Mouse (Mus musculus) heart, adult 8-10 months (tissue): ENCODE results near the gene Dazap1. TPM values are rescaled to one million over a fixed set of nuclear protein-coding genes. Genes with fewer than 3 reads are reported as not detected.
A peak's percentile ranks its signal among the peaks of the same experiment; 100 is the strongest.
"Not testable (repeated sequence)": the region's sequence is repeated elsewhere in the genome, so short reads cannot be mapped to it uniquely, and the experiment has no call there.

Experiments
- DNase-seq: peaks from one replicate; pipeline ENCODE4 v3.0.0; 2022; ENCODE audit warnings: low spot score
- total RNA-seq, 4 experiments: library from RNA; stranded (reverse); gene quantifications; 2 replicates each; pipeline ENCODE4 v1.2.4; 2022

The Dazap1 gene
- 10 to 100 TPM; 49.2 to 62.8 (median 56.5) TPM for total RNA-seq

DNA sequence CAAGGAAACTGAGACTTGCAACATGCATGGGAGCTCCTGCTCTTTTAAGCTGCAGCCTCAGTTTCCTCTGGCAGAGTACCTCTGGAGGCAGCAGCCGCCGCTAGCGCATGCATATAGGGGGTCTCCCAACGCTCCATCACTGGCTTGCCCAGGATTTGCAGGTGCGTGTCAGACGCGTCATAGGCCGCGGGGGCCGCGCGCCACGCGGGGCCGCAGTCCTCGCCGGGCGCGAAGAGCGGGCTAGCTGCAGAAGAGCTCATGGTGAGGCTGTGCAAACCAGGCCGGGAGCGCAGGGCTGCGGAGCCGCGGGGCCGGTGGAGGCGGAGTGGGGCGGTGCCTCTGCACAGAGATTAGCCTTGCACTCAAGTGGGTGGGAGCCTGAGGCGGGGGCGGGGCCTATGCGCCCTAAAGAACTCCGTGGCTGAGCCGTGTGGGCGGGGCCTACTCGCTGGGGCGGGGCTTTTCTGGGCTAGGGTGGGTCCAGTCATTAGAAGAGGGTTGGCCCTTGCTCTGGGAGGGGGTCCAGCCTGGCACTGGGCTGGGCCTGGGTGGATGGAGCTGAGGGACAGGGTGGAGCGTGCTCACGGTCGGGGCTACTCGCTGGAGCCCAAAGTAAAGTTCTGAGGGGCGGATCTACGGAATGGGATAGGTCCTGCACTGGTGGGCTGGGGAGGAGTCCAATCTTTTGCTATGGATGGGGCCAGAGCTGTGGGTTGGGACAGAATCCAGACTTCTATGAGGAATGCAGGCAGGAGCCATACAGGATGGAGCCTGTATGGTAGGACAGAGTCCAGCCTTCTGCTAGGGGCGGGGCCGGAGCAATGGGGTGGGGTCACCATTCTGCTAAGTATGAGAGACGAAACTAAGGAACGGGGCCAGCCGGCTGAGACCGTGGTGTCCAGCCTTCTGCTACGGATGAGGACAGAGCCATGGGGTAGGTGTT lies at the start of gene Dazap1, which contains the start of gene Gamt:
TSS of gene Dazap1 (plus strand) at position 845 of the 943 bp plus-strand sequence.
TSS of gene Gamt (minus strand) at position 371 of the 943 bp plus-strand sequence.
- peak; percentile 96 for DNase-seq

DNA sequence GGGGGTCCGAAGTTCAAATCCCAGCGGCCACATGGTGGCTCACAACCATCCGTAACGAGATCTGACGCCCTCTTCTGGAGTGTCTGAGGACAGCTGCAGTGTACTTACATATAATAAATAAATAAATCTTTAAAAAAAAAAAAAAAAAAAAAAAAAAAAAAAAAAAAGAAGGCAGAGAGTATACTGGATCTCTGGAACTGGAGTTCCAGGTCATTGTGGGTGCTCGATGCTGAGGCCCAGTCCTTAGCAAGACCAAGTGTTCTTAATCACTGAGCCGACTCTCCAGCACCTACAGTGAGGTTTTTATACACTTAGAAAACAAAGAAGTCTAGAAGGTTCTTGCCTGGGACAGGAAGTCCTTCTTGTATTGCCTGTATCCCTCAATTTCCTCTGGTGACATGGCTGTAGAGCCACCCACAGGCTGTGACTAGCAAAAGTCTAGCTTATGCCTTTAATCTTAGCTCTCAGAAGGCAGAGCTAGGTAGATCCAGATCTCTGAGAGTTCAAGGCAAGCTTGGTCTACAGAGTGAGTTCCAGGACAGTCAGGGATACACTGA lies 49.7 kb upstream of the Dazap1 start:
- not testable (repeated sequence) for DNase-seq

DNA sequence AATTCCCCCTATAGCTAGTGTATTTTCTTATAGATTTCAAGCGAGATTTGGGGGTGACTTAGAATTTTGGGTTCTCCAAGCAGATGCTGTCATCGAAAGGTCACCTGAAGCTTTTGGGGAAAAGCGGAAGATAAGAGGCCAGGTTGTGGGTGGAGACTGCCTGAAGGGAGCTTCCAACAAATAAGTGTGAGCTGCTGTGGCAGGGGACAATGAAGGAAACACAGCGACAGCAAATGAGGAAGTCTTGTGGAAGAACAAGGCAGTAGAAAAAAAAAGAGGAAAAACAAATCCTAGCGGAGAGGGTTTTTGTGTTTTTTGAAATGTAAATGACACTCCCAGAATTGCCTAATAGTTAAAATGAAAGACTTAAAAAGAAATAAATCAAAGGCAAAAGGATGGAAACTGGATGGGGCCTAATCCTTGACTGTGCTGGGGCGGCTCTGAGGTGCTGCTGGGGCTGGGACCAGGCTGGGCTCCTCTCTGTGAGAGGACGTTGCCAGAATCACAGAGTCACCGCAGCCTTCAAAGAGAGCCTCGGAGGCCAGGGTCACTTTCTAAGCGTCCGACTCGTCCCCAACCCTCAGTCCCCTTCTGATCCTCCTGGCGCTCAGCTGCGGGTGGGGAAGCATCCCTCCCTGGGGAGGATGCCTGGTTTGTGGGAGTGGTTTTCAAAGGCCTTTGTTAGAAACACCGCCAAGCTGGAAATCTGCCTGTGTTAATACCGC lies 46.1 kb upstream of the Dazap1 start:
- no peak for DNase-seq

DNA sequence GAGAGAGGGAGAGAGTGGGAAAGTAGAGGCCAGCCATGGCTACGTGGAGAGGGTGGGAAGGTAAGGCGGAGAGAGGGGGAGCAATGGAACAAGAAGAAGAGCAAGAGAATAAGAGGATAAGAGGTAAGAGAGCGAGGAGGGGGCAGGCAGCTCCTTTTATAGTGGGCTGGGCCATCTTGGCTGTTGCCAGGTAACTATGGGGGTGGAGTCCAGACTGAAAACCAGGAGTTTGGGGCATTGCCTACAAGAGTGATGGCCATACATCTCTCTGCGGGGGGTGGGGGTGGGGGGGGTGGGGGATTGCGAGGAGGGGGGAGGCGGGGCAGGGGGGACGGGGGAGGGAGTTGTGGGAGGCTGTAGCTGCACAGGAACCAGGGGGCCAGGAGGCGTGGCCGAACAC lies 40.6 kb upstream of the Dazap1 start:
- no peak for DNase-seq

DNA sequence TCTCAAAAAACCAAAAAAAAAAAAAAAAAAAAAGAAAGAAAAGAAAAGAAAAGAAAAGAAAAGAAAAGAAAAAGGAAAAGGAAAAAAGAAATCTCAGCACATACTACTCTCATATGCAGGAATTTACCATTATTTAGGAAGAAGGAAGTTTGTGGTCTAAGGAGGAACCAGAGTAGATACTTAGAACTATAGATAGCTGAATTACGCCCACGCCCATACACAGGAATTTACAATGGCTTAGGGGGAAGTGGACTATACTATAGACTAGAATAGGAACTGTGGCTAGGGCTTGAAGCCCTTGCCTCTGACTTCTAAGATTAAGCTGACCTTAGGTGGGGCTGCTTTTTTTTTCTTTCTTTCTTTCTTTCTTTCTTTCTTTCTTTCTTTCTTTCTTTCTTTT lies 38.1 kb upstream of the Dazap1 start:
- not testable (repeated sequence) for DNase-seq

DNA sequence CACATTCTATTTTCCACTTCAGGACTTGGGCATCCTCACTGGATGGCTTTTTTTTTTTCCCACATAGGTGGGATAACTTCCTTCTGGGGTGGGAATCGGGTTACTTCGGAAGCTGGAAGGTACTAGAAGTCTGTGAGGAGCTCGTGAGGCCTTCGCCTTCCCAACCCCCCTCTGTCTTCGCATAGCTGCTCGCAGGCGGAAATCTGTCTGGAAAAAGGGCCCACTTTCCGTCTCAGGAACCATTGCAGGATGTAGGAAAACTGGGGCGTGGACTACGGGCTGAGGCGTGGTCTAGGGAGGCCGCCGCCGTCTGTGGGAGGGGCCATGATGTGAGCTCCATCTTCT lies 35.2 kb upstream of the Dazap1 start:
- no peak for DNase-seq

DNA sequence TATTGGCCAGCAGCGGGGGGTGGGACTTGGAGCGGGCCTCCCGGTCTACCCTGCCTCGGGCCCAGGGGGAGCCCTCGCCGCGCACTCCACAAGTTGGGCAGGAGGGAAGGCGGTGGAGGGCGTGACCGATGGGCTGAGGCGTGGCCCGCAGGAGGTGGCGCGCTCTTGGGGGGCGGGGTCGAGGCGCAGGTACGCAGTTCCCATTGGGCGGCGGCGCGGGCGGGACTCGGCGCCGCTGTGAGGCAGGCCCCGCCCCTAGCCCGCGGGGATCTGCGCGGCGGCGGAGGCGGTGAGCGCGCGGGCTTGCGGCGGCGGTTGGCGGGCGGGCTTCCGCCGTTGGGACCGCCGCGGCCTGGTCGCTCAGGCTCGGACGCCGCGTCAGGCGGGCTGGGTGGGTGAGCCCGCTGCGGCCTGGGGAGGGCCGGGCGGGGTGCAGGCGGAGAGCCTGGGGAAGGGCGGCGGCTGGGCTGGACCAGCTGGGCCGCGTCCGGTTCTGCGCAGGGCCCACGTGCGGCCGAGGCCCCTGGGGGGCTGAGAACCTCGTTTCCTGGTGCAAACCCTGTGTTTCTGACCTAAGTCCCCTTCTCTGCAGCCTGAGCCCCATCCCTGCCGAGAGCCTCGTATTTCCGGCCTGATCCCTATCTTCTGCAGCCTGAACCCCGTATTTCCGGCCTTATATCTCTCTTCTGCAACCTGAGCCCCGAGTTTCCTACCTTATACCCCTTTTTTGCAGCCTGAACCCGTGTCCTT lies 34.7 kb upstream of the Dazap1 start, which contains the start of gene Mum1:
TSS of gene Mum1 (plus strand) at position 19 of the 750 bp plus-strand sequence.
- peak; percentile 99 for DNase-seq

DNA sequence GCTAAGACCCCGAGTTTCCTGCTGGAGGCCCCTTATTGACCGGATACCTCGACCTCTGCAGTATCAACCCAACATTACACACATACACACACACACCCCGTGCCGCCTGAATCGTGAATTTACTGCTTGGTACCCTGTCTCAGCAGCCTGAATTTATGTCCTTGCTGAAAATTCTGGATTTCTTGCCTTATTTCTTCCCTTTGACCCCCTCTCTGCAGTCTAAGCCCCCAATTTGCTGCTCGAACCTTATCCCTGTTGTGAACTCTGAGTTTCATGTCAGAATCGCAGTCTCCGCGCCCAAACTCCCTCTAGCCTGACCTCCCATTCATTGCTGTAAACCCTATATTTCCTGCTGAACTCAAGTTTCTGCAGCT lies 34.1 kb upstream of the Dazap1 start:
- no peak for DNase-seq

DNA sequence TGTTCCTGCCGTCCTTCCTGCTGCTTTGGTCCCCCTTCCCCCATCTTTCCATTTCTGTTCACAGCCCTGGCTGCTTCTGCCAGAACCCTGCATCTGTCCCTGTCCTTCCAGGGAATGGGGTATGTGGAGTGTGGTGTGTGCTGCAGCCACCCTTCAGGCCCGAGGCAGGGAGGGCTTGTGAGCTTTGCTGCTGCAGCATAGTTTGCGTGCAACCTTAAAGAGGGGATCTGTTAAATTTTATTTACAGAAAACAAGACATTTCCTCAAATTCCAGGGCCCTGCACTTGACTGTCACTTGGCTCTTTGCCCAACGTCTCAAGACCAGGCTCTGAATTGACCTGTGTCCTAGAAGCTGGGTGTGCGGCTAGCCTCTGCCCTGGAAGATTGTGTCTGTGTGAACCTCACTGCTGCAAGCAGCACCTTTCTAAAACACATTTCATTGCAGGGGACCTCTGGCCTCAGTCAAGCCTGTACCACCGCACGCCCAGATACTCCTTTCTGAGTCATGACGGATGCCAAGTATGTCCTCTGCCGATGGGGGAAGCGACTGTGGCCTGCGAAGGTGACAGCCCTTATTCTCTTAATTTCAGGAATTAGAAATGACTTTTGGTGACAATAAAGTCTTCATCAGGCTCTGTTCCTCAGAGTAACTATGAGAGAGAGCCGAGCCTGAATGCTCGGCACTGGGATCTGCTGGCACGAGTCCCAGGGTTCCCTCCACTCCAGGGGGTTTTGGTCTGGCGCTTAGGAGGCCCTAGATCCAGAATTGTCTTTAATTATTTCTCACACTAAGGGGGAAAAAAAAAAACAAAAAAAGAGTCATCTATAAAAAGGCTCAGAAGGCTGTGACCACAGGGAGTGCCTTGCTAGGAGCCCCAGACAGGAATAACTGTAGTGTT lies 33.2 kb upstream of the Dazap1 start:
- DNase-seq: no peak

DNA sequence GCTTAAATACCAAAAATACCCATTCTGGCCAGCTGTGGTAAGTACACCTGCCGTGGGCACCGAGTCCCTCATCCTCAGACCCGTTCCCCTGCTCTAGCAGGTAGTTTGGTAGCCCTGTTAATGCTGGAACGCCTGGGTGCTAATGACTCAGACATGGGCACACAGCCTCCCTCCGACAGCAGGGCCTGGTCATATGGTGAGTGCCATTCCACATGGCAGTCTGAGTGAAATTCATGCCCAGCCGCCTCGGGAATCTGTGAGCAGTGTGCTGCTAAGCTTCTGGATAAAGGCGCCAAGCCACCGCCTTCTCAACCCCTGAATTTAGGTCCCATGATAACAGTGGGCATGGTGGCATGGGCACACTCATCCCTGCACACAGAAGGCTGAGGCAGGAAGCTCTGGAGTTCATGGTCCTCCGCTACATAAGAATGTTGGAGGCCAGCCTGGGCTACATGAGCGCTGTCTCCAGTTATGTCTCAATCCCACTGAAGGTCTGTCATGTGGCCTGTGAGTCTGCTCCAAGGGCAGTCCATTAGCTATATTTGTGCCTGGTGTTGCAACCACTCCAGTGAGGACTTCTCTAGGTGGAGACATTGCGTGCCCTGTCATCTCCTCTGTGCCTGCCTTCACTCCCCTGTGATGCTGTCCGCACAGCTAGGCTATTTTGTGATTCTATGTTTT lies 25.0 kb upstream of the Dazap1 start:
- no peak for DNase-seq

DNA sequence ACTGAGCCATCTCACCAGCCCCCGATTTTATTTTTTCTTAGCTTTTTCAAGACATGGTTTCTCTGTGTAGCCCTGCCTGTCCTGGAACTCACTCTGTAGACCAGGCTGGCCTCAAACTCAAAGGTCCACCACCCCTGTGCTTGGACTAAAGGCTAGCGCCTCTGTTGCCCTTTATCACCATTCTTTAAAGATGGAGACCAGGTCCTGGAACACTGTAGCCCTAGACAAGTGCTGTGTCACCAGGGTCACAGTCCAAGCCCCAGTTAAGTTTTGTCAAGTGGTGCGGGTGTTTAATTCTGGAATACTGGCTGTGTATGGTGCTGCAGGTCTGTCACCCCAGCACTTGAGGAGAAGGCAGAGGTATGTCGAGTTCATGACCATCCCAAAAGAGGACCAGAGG lies 24.3 kb upstream of the Dazap1 start:
- no peak for DNase-seq

DNA sequence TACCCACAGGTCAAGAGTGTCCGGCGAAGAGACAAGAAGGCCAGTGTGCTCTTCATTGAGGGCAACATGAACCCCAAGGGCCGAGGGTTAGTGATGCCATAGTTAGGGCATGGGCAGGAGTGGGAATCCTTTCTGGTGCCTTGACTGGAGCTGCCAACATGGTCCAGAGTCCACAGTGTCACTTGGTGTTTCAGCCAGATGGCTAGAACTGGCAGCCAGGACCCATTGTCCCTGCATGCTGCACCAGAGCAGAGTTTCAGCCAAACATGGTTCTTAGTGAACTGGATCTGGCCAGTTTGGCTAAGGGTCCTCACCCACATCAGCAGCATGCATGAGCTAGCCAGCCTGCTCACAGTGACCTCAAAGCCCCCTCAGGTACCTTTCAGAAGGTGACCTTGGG lies 23.0 kb upstream of the Dazap1 start:
- no peak for DNase-seq

DNA sequence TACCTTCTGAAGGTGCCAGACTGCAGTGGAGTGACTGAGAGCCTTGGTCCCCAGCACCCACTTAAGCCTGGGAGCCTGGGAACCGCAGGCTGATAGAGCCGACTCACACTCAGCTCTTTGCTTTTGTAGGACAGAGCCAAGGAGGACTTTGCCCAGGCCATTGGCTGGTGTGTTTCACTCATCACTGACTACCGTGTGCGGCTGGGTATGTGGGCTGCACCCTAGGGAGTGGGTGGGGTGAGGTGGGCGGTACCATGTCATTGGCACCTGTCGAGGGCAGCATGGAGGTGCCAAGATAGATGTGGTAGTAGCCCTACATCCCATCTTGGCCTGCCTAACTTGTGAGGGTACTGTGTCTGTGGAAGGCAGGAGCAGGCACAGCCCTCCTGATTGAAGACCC lies 21.5 kb upstream of the Dazap1 start:
- no peak for DNase-seq

DNA sequence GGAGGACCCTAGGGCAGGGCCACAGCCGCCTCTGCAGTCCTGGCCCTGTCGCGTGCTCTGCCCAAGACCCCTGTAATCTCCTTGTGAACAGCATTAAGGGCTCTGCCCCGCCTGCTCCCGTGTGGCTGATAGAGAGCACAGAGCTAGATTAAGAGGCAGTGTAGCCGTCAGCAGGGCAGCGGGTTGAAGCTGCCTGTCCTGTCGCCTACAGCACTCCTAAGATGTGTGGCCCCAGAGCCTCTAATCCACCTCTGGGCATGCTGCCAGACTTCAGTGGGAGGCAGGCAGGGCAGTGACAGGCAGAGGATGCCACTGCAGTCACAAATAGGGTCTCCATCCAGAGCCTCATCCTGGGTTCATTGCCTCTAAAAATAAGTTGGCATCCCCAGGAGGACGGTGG lies 19.2 kb upstream of the Dazap1 start:
- DNase-seq: no peak

DNA sequence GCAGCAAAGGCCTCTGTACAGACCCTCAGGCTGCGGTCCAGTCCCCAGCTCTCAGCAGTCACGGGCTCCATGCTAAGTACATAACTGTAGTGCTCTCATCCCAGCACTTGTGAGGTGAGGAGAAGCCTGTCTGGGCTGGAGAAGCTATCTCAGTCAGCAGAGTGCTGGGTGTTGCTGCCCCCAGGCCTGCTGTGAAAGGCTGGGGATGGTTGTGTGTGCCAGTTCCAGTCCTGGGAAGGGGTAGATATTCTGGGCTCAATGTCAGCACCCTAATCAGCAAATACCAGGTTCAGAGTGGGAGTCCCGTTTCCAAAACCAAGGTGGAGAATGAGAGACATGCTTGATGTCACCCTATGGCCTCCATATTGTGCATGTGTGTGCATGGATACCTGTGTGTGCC lies 18.7 kb upstream of the Dazap1 start:
- DNase-seq: no peak

DNA sequence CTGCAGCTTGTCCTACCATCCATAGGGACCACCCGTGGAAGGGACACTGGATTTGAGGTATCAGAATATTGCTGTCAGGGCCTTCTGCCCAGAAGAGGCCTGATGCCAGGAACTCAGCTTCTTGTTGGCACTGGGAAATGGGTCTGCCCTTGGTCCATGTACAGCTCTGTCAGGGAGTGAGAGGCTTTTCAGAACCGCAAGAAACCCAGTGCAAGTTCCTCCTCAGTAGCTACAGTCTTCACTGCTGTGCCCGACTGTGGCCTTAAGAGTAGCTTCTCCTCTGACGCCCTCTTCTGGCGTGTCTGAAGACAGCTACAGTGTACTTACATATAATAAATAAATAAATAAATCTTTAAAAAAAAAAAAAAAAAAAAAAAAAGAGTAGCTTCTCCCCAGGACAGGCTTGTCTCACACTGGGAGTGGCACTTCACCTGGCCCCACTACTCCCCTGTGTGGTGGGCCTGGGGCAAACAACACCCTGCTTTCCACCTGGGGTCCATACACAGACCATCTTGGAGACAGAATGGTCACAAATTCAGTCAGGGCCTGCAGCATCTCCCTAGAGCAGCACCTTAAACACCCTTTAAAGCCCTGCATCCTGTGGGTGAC lies 16.4 kb upstream of the Dazap1 start:
- no peak for DNase-seq

DNA sequence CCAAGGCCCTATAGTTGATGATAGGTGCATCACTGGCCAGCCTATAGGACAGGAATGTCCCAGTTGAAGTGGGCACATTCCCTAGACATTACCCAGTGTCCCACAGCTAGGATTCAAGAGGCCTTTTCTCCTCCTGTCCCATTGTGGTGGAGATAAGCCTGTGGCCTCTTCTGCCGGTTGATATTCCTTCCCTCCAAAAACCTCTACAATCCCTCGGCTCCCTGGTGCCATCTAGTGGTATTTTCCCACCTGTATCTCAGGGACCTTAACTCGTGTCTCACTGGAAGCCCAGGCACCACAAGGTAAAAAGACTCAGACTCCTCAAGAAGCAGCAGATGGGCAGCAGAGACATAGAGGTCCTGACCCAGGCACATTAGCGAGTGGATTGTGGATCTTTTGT lies 15.7 kb upstream of the Dazap1 start:
- DNase-seq: peak; percentile 84

DNA sequence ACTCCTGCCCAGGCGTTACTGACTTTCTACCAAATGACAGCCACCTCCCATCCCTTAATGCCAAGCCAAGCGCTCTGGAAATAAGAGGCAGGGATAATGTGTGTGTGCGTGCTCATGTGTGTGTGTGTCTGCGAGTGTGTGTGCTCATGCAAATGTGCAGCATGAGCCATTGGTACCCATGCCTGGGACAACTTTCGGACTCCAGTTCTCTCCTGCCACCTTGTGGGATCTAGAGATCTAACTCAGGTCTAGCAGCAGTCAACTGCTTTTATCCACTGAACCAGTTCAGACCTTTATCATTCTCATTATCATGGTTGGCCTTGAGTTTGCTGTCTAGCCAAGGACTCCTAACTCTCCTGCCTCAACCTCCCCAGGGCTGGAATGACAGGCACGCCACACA lies 13.4 kb upstream of the Dazap1 start:
- DNase-seq: no peak

DNA sequence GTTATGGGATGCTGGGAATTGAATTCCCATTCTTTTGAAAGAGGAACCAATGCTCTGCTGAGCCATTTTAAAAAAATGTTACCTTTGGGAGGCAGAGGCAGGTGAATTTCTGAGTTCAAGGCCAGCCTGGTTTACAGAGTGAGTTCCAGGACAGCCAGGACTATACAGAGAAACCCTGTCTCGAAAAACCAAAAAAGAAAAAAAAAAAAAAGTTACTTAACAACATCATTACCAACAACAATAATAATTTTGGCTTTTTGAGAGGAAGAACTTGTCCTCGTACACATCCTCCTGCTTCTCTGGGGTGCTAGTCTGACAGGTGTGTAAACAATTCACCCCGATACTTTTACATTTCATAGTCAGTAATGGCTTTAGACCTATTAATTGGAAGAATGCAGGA lies 12.8 kb upstream of the Dazap1 start:
- DNase-seq: not testable (repeated sequence)
